Mouse (Mus musculus): ENCODE data around the gene Twf2.

- TF ChIP-seq POLR2A (IDR thresholded peaks at IDR 0.05; ENCODE audit: borderline replicate concordance, extremely low read depth, low read depth, low read length) (no peak), CTCF (IDR thresholded peaks at IDR 0.05; ENCODE audit: insufficient read depth, low read length) (no peak)
These were observed 55.5 kb downstream of the Twf2 start for GRCm38 (mm10) chr9:106258412-106258811.
